Mouse (Mus musculus) bone marrow, adult 2 months (tissue): Measurements from ENCODE around the gene Nhp2. TPM values are rescaled to one million over a fixed set of nuclear protein-coding genes. Genes with fewer than 3 reads are reported as not detected.
"Not testable (repeated sequence)": the region's sequence is repeated elsewhere in the genome, so short reads cannot be mapped to it uniquely, and the experiment has no call there.

Experiments used
- H3K27ac ChIP-seq: fragments of 200-500 bp; 2 replicates; pipeline ENCODE4 v1.5.1; 2012; ENCODE audit warnings: low read depth, mild to moderate bottlenecking, control low read depth, inconsistent platforms, low read length; ENCODE audit not compliant: control insufficient read depth, poor library complexity, insufficient read depth
- H3K4me1 ChIP-seq: fragments of 200-500 bp; 2 replicates; pipeline ENCODE4 v1.6.1; 2011; ENCODE audit warnings: low read length; ENCODE audit not compliant: control insufficient read depth, insufficient read depth
- H3K4me3 ChIP-seq: fragments of 200-500 bp; replicated peaks from 2 replicates; pipeline ENCODE3; 2011; ENCODE audit warnings: mild to moderate bottlenecking, low read depth, low read length, control low read depth; ENCODE audit not compliant: control insufficient read depth
- CTCF ChIP-seq: fragments of 200-500 bp; IDR thresholded peaks from 2 replicates; pipeline ENCODE4 v1.5.1; 2011; ENCODE audit warnings: low read length, control low read depth; ENCODE audit not compliant: control insufficient read depth, insufficient read depth
- POLR2A ChIP-seq: fragments of 200-500 bp; IDR thresholded peaks from 2 replicates; pipeline ENCODE4 v1.6.1; 2011; ENCODE audit warnings: low read depth, mild to moderate bottlenecking, control low read depth, low read length, borderline replicate concordance; ENCODE audit not compliant: control insufficient read depth
- WGBS: fragments of 180-500 bp; shearing (Covaris S2); methylation state at CpG from one replicate; pipeline ENCODE4 v1.1.7; 2018; 5-methylcytosine and 5-hydroxymethylcytosine counted together
- polyA plus RNA-seq: library from polyadenylated mRNA; stranded (reverse); fragments of >200 nt; gene quantifications from 2 replicates; pipeline ENCODE4 v1.2.4, GENCODE M21; 2011; ENCODE audit warnings: low replicate concordance; ENCODE audit not compliant: missing spikeins, insufficient read depth, insufficient read length

The Nhp2 gene
- polyA plus RNA-seq, 1 experiment = 118 TPM

DNA sequence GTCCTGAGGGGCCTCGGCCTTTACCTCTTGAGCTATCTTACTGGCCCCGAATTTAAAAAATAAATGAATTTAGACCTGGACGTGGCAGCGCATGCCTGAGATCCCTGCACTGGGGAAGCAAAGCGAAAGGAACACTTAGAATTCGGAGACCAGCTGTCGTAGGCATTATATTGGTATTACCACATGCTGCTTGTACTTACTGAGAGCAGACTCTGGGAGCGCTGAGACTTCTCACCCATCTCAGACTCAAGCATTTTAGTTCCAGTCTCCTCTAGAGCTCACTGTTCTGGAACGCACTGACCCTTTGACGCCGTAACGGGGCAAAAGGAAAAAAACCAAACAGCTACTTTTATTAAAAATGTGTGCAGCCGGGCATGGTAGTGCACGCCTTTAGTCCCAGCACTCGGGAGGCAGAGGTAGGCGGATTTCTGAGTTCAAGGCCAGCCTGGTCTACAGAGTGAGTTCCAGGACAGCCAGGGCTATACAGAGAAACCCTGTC, 42.4 kb downstream of the Nhp2 start:
- H3K4me1 ChIP-seq = no peaks in the 10 kb centered on the region; the same call in none of the 2 replicates
- no peak for TF ChIP-seq POLR2A
- no peak for TF ChIP-seq CTCF
- 85% methylated on average over 16 of the region's 16 CpGs for WGBS
- H3K27ac ChIP-seq = no peak overlapping the region
- no peak overlapping the region for H3K4me3 ChIP-seq

DNA sequence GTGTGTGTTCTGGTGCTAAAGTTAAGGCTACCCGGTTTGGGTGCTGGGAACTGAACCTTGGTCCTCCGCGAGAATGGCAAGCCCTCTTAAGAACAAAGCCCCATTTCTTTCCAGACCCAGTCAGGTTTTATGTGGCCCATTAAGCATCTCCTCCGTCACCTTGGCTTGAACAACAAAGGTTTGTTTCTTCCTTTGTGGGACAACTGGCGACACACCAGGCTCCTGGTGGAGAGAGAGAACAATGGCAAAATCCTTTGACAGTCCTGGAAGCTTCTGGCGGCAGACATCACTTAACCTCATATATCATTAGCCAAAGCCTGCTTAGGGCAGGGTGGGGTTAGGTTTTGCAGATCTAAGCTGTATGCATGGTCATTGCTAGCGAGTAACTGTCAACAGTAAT, 43.1 kb downstream of the Nhp2 start:
- TF ChIP-seq POLR2A = no peak
- no peak overlapping the region for H3K27ac ChIP-seq
- no peak overlapping the region for H3K4me3 ChIP-seq
- no peaks in the 10 kb centered on the region; the same call in none of the 2 replicates for H3K4me1 ChIP-seq
- WGBS = 86% methylated on average over 7 of the region's 7 CpGs

DNA sequence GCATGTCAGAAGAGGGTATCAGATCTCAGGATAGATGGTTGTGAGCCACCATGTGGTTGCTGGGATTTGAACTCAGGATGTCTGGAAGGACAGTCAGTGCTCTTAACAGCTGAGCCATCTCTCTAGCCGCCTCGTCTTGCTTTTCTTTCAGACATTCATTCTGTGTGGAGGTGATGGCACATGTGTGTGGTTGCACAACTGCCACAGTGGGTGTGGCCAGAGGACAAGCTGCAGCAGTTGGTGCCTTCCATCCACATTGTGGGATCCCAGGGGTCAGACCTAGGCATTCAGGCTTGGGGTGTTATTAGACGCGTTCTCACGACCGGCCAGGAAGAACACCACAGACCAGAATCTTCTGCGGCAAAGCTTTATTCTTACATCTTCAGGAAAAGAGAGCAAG, 45.2 kb downstream of the Nhp2 start:
- not testable (repeated sequence) for H3K4me1 ChIP-seq, H3K4me3 ChIP-seq, H3K27ac ChIP-seq
- WGBS = 80% methylated on average over 7 of the region's 7 CpGs

DNA sequence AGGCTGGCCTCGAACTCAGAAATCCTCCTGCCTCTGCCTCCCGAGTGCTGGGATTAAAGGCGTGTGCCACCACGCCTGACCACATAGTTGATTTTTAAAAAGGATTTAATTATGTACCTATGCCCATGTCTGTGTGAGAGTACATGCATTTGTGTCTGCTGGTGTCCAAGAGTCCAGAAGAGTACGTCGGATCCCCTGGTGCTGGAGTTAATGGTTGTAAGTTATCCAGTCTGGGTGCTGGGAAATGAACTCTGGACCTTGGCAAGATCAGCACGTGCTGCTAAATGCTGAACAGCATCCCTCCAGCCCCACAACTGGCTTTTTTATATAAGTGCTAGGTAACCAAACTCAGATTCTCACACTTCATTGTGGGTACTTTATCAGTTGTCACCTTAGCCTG, 51.3 kb downstream of the Nhp2 start:
- Histone ChIP-seq H3K4me3 (no peak overlapping the region), H3K4me1 (no peaks in the 10 kb centered on the region), H3K27ac (no peak overlapping the region)
- no peak for TF ChIP-seq CTCF
- no peak for TF ChIP-seq POLR2A
- 87% methylated on average over 7 of the region's 7 CpGs for WGBS

DNA sequence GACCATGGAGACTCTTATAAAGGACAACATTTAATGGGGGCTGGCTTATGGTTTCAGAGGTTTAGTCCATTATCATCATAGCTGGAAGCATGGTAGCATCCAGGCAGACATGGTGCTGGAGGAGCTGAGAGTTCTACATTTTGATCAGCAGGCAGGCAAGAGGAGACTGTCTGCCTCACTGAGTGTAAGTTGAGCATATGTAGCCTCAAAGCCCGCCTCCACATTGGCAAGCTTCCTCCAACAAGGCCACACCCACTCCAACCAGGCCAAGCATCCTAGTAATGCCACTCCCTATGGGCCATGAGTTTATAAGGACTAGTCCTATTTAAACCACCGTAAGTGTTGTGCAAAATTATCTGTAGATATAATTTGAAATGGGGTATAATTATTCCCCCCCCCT, 51.8 kb downstream of the Nhp2 start:
- no peak for TF ChIP-seq CTCF
- no peak for TF ChIP-seq POLR2A
- WGBS = 61% methylated on average over 2 of the region's 2 CpGs
- no peaks in the 10 kb centered on the region for H3K4me1 ChIP-seq
- H3K4me3 ChIP-seq = no peak overlapping the region
- no peak overlapping the region for H3K27ac ChIP-seq

DNA sequence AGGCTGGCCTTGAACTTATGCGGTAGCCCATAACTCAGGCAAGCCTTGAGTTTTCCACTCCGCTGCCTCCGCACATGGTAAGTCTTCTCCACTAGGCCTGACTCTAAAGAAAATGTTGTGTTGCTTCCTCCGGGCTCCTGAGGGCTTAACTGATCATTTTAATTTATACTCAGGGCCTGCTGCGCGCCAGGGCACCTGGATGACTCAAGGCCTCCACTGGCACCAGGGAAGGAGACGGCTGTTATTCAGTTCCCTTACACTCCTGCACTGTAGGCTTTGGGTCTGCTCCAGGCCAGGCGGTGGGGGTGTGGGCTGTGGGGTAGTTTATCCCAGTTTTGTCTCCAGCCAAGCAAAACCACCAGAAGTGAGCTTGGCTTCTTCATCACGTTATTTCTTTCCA, 53.8 kb downstream of the Nhp2 start:
- H3K4me1 ChIP-seq = peaks cover 1% of the 10 kb centered on the region; the same call in 1 of the 2 replicates
- H3K4me3 ChIP-seq = no peak overlapping the region
- no peak overlapping the region for H3K27ac ChIP-seq
- 77% methylated on average over 9 of the region's 9 CpGs for WGBS
- TF ChIP-seq CTCF = no peak
- TF ChIP-seq POLR2A = no peak

Other genes with a start within 250 kb of the Nhp2 start
- 7.7 and 10.8 TPM in 2 replicates for gene Phykpl, start 35.0 kb upstream of the Nhp2 start, polyA plus RNA-seq
- 188 and 198 TPM in 2 replicates for gene Hnrnpab, start 12.9 kb upstream of the Nhp2 start, polyA plus RNA-seq
- gene Rmnd5b, start 16.2 kb downstream of the Nhp2 start, polyA plus RNA-seq = 14.8 and 19.3 TPM in 2 replicates
- 2.7 and 5.7 TPM in 2 replicates for gene N4bp3, start 31.1 kb downstream of the Nhp2 start, polyA plus RNA-seq
- 0.29 and 0.72 TPM in 2 replicates for gene D930048N14Rik, start 31.2 kb downstream of the Nhp2 start, polyA plus RNA-seq
- gene 0610009B22Rik, start 69.1 kb downstream of the Nhp2 start, polyA plus RNA-seq = 7.5 and 15.6 TPM in 2 replicates
- gene Sec24a, start 143.9 kb downstream of the Nhp2 start, polyA plus RNA-seq = 4.0 and 4.3 TPM in 2 replicates
- 5.7 and 9.3 TPM in 2 replicates for gene Sar1b, start 144.0 kb downstream of the Nhp2 start, polyA plus RNA-seq
- 5.5 and 5.9 TPM in 2 replicates for gene Jade2, start 237.9 kb downstream of the Nhp2 start, polyA plus RNA-seq